Mouse (Mus musculus): ENCODE data around the gene Adcy7.

GRCm38 (mm10) chr8:88312966-88313365, 40.8 kb downstream of the Adcy7 start:
- no peak for TF ChIP-seq CTCF (IDR thresholded peaks at IDR 0.05; ENCODE audit: low read depth, low read length)
- TF ChIP-seq POLR2A (IDR thresholded peaks at IDR 0.05; ENCODE audit: insufficient read depth, low read length): no peak
- TF ChIP-seq EP300 (IDR thresholded peaks at IDR 0.05; ENCODE audit: insufficient read depth, low read depth, low read length): no peak
